Mouse (Mus musculus) heart, adult 10 weeks (tissue): ENCODE results near the gene Olfr129. TPM values are rescaled to one million over a fixed set of nuclear protein-coding genes. Genes with fewer than 3 reads are reported as not detected.

Experiments used
- polyA plus RNA-seq: library from polyadenylated mRNA; stranded (reverse); fragments of 350-450 nt; fragmentation: Illumina TruSeq; extraction: RNeasy Lipid Tissue Mini Kit (QIAGEN cat#74804); gene quantifications from one replicate; pipeline ENCODE4 v1.2.3, GENCODE M21; 2014; ENCODE audit warnings: low read depth, low replicate concordance

Gene Olfr129
- not detected for polyA plus RNA-seq

GRCm38 (mm10) chr17:38059979-38060378, at the start of gene Olfr129:
Olfr129 (minus strand) TSS chr17:38060079.

GRCm38 (mm10) chr17:38088593-38088992, 28.7 kb upstream of the Olfr129 start, which contains the start of gene Olfr131:
Olfr131 (minus strand) TSS chr17:38088693.

GRCm38 (mm10) chr17:38063621-38064020, 3.7 kb upstream of the Olfr129 start, which contains the start of gene Olfr130:
Olfr130 (plus strand) TSS chr17:38063921.

Other genes with a start within 250 kb of the Olfr129 start
- gene Olfr125, start 227.1 kb downstream of the Olfr129 start, polyA plus RNA-seq: not detected
- gene Olfr126, start 212.6 kb downstream of the Olfr129 start, polyA plus RNA-seq: not detected
- not detected for gene Olfr127, start 159.6 kb downstream of the Olfr129 start, polyA plus RNA-seq
- gene Olfr128, start 139.5 kb downstream of the Olfr129 start, polyA plus RNA-seq: not detected
- gene Olfr761, start 107.0 kb downstream of the Olfr129 start, polyA plus RNA-seq: not detected
- not detected for gene Olfr130, start 3.8 kb upstream of the Olfr129 start, polyA plus RNA-seq
- not detected for gene Olfr131, start 28.6 kb upstream of the Olfr129 start, polyA plus RNA-seq
- gene Olfr132, start 74.4 kb upstream of the Olfr129 start, polyA plus RNA-seq: not detected
- not detected for gene Olfr133, start 85.2 kb upstream of the Olfr129 start, polyA plus RNA-seq
- not detected for gene Olfr134, start 111.3 kb upstream of the Olfr129 start, polyA plus RNA-seq
- gene Olfr135, start 144.3 kb upstream of the Olfr129 start, polyA plus RNA-seq: not detected
- not detected for gene Olfr138, start 201.0 kb upstream of the Olfr129 start, polyA plus RNA-seq
- gene Olfr137, start 247.5 kb upstream of the Olfr129 start, polyA plus RNA-seq: not detected